Mouse (Mus musculus) testis, postnatal 14 days (tissue): ENCODE measurements around the gene Prpsap1.
A peak's percentile ranks its signal among the peaks of the same experiment; 100 is the strongest.

Source experiments
- DNase-seq: peaks from one replicate; pipeline ENCODE4 v3.0.0; 2021; ENCODE audit warnings: low spot score

Gene Prpsap1

GRCm38 (mm10) chr11:116493795-116494252, at the start of gene Prpsap1:
Gene Prpsap1, minus strand, starts transcription at chr11:116494202.
- peak; percentile 69 for DNase-seq

GRCm38 (mm10) chr11:116543110-116543509, 49.1 kb upstream of the Prpsap1 start:
- no peak for DNase-seq

- no peak for DNase-seq
Observed at GRCm38 (mm10) chr11:116541183-116541582, 47.2 kb upstream of the Prpsap1 start.

GRCm38 (mm10) chr11:116538142-116538735, 44.2 kb upstream of the Prpsap1 start:
- no peak for DNase-seq

GRCm38 (mm10) chr11:116537388-116537787, 43.4 kb upstream of the Prpsap1 start:
- DNase-seq, result no peak

- no peak for DNase-seq
Observed at GRCm38 (mm10) chr11:116536685-116537084, 42.7 kb upstream of the Prpsap1 start.

GRCm38 (mm10) chr11:116534154-116534865, 40.3 kb upstream of the Prpsap1 start:
- DNase-seq, result peak; percentile 74

GRCm38 (mm10) chr11:116533341-116534153, 39.5 kb upstream of the Prpsap1 start:
- no peak for DNase-seq

- DNase-seq, result peak; percentile 76
Observed at GRCm38 (mm10) chr11:116532810-116533338, 38.9 kb upstream of the Prpsap1 start.

- peak; percentile 54 for DNase-seq
Observed at GRCm38 (mm10) chr11:116532262-116532809, 38.3 kb upstream of the Prpsap1 start.

- no peak for DNase-seq
Observed at GRCm38 (mm10) chr11:116531371-116532191, 37.6 kb upstream of the Prpsap1 start.

GRCm38 (mm10) chr11:116530187-116531147, 36.5 kb upstream of the Prpsap1 start, which contains the start of gene Sphk1:
Gene Sphk1, plus strand, starts transcription at chr11:116530925.
- no peak for DNase-seq

GRCm38 (mm10) chr11:116528636-116529320, 34.8 kb upstream of the Prpsap1 start:
- DNase-seq, result no peak

GRCm38 (mm10) chr11:116523699-116524189, 29.7 kb upstream of the Prpsap1 start:
- DNase-seq, result no peak

- DNase-seq, result no peak
Observed at GRCm38 (mm10) chr11:116522886-116523698, 29.1 kb upstream of the Prpsap1 start.

GRCm38 (mm10) chr11:116522046-116522445, 28.0 kb upstream of the Prpsap1 start:
- no peak for DNase-seq

- DNase-seq, result no peak
Observed at GRCm38 (mm10) chr11:116521143-116521542, 27.1 kb upstream of the Prpsap1 start.

- no peak for DNase-seq
Observed at GRCm38 (mm10) chr11:116518482-116518881, 24.5 kb upstream of the Prpsap1 start.
